Mouse (Mus musculus): ENCODE results near the gene Gltp. TPM values are rescaled to one million over a fixed set of nuclear protein-coding genes. Genes with fewer than 3 reads are reported as not detected.

The Gltp gene
- polyA plus RNA-seq, 1 experiment: 53.8 TPM

GRCm38 (mm10) chr5:114699015-114699414, 8.2 kb upstream of the Gltp start:
- Histone ChIP-seq H3K79me3 (ENCODE audit: low read depth) (no peaks in the 10 kb centered on the region), H3K4me3 (ENCODE audit: insufficient read depth, poor library complexity, severe bottlenecking) (no peak overlapping the region), H3K36me3 (ENCODE audit: control insufficient read depth, insufficient read depth) (no peaks in the 10 kb centered on the region), H3K79me2 (ENCODE audit: control insufficient read depth, insufficient read depth) (no peaks in the 10 kb centered on the region), H3K27me3 (ENCODE audit: control insufficient read depth, insufficient read depth, insufficient read length) (peaks cover 5% of the 10 kb centered on the region), H3ac (ENCODE audit: control insufficient read depth, insufficient read length, low read depth) (no peak overlapping the region)
- TF ChIP-seq FOSL1 (IDR thresholded peaks at IDR 0.05; ENCODE audit: insufficient read depth, low read length, poor library complexity, severe bottlenecking): no peak
- no peak for TF ChIP-seq MAX (IDR thresholded peaks at IDR 0.05)
- no peak for TF ChIP-seq CEBPB (IDR thresholded peaks at IDR 0.05; ENCODE audit: low read depth)
- no peak for TF ChIP-seq USF1 (IDR thresholded peaks at IDR 0.05; ENCODE audit: low read depth)
- no peak for TF ChIP-seq MYOD1 (IDR thresholded peaks at IDR 0.05; ENCODE audit: control insufficient read depth, insufficient read length, low read depth)
- TF ChIP-seq MYOG (IDR thresholded peaks at IDR 0.05; ENCODE audit: control insufficient read depth, extremely low read depth, insufficient read length): no peak
- TF ChIP-seq CTCF (IDR thresholded peaks at IDR 0.05; ENCODE audit: control insufficient read depth, insufficient read depth, insufficient read length): no peak

- H3K79me3 ChIP-seq (ENCODE audit: low read depth): no peaks in the 10 kb centered on the region
- H3K79me2 ChIP-seq (ENCODE audit: control insufficient read depth, insufficient read depth): no peaks in the 10 kb centered on the region
- H3K4me3 ChIP-seq (ENCODE audit: insufficient read depth, poor library complexity, severe bottlenecking): no peak overlapping the region
- TF ChIP-seq USF1 (IDR thresholded peaks at IDR 0.05; ENCODE audit: low read depth): no peak
- no peak for TF ChIP-seq MAX (IDR thresholded peaks at IDR 0.05)
- no peak for TF ChIP-seq MYOD1 (IDR thresholded peaks at IDR 0.05; ENCODE audit: control insufficient read depth, insufficient read length, low read depth)
- no peak for TF ChIP-seq FOSL1 (IDR thresholded peaks at IDR 0.05; ENCODE audit: insufficient read depth, low read length, poor library complexity, severe bottlenecking)
- TF ChIP-seq CEBPB (IDR thresholded peaks at IDR 0.05; ENCODE audit: low read depth): no peak
- no peak for TF ChIP-seq MYOG (IDR thresholded peaks at IDR 0.05; ENCODE audit: control insufficient read depth, extremely low read depth, insufficient read length)
- TF ChIP-seq CTCF (IDR thresholded peaks at IDR 0.05; ENCODE audit: control insufficient read depth, insufficient read depth, insufficient read length): no peak
- H3K27me3 ChIP-seq (ENCODE audit: control insufficient read depth, insufficient read depth, insufficient read length): peaks cover 10% of the 10 kb centered on the region
- no peaks in the 10 kb centered on the region for H3K36me3 ChIP-seq (ENCODE audit: control insufficient read depth, insufficient read depth)
- no peak overlapping the region for H3ac ChIP-seq (ENCODE audit: control insufficient read depth, insufficient read length, low read depth)
These were observed 7.4 kb upstream of the Gltp start for GRCm38 (mm10) chr5:114698044-114698746.

GRCm38 (mm10) chr5:114696939-114697338, 6.2 kb upstream of the Gltp start:
- H3K27me3 ChIP-seq (ENCODE audit: control insufficient read depth, insufficient read depth, insufficient read length): peaks cover 10% of the 10 kb centered on the region
- H3K79me3 ChIP-seq (ENCODE audit: low read depth): no peaks in the 10 kb centered on the region
- no peak overlapping the region for H3ac ChIP-seq (ENCODE audit: control insufficient read depth, insufficient read length, low read depth)
- H3K4me3 ChIP-seq (ENCODE audit: insufficient read depth, poor library complexity, severe bottlenecking): no peak overlapping the region
- no peaks in the 10 kb centered on the region for H3K36me3 ChIP-seq (ENCODE audit: control insufficient read depth, insufficient read depth)
- TF ChIP-seq MYOD1 (IDR thresholded peaks at IDR 0.05; ENCODE audit: control insufficient read depth, insufficient read length, low read depth): no peak
- H3K79me2 ChIP-seq (ENCODE audit: control insufficient read depth, insufficient read depth): no peaks in the 10 kb centered on the region

DNA sequence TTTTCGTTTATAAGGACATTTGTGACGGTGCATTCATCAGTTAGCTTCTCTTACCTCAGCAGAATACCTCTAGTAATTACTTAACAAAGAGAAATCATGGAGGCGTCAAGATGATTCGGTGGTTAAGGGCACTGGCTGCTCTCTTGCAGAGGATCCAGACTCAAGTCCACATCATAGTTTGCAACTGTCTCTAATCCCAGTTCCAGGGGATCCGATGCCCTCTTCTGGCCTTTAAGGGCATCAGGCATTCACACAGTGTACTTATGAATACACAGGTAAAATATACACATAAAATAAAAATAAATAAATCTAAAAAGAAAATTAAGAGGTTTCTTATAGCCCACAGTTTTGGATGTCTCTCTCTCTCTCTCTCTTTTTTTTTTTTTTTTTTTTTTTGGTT, 5.0 kb upstream of the Gltp start:
- H3K79me3 ChIP-seq (ENCODE audit: low read depth): no peaks in the 10 kb centered on the region
- H3ac ChIP-seq (ENCODE audit: control insufficient read depth, insufficient read length, low read depth): no peak overlapping the region
- no peaks in the 10 kb centered on the region for H3K79me2 ChIP-seq (ENCODE audit: control insufficient read depth, insufficient read depth)
- peaks cover 10% of the 10 kb centered on the region for H3K27me3 ChIP-seq (ENCODE audit: control insufficient read depth, insufficient read depth, insufficient read length)
- no peak overlapping the region for H3K4me3 ChIP-seq (ENCODE audit: insufficient read depth, poor library complexity, severe bottlenecking)
- TF ChIP-seq CTCF (IDR thresholded peaks at IDR 0.05; ENCODE audit: control insufficient read depth, insufficient read depth, insufficient read length) (no peak), MYOD1 (IDR thresholded peaks at IDR 0.05; ENCODE audit: control insufficient read depth, insufficient read length, low read depth) (no peak), FOSL1 (IDR thresholded peaks at IDR 0.05; ENCODE audit: insufficient read depth, low read length, poor library complexity, severe bottlenecking) (no peak), MYOG (IDR thresholded peaks at IDR 0.05; ENCODE audit: control insufficient read depth, extremely low read depth, insufficient read length) (no peak), MAX (IDR thresholded peaks at IDR 0.05) (no peak), USF1 (IDR thresholded peaks at IDR 0.05; ENCODE audit: low read depth) (no peak), CEBPB (IDR thresholded peaks at IDR 0.05; ENCODE audit: low read depth) (no peak)
- H3K36me3 ChIP-seq (ENCODE audit: control insufficient read depth, insufficient read depth): no peaks in the 10 kb centered on the region

- peak overlapping the region; percentile 56 for H3K4me3 ChIP-seq (ENCODE audit: insufficient read depth, poor library complexity, severe bottlenecking)
- H3K27me3 ChIP-seq (ENCODE audit: control insufficient read depth, insufficient read depth, insufficient read length): peaks cover 10% of the 10 kb centered on the region
- H3ac ChIP-seq (ENCODE audit: control insufficient read depth, insufficient read length, low read depth): peak overlapping the region; percentile 24
- TF ChIP-seq FOSL1 (IDR thresholded peaks at IDR 0.05; ENCODE audit: insufficient read depth, low read length, poor library complexity, severe bottlenecking): no peak
- no peak for TF ChIP-seq MAX (IDR thresholded peaks at IDR 0.05)
- TF ChIP-seq MYOD1 (IDR thresholded peaks at IDR 0.05; ENCODE audit: control insufficient read depth, insufficient read length, low read depth): no peak
- TF ChIP-seq MYOG (IDR thresholded peaks at IDR 0.05; ENCODE audit: control insufficient read depth, extremely low read depth, insufficient read length): no peak
- no peak for TF ChIP-seq USF1 (IDR thresholded peaks at IDR 0.05; ENCODE audit: low read depth)
- no peak for TF ChIP-seq CTCF (IDR thresholded peaks at IDR 0.05; ENCODE audit: control insufficient read depth, insufficient read depth, insufficient read length)
- TF ChIP-seq CEBPB (IDR thresholded peaks at IDR 0.05; ENCODE audit: low read depth): no peak
- no peaks in the 10 kb centered on the region for H3K36me3 ChIP-seq (ENCODE audit: control insufficient read depth, insufficient read depth)
- H3K79me3 ChIP-seq (ENCODE audit: low read depth): peaks cover 13% of the 10 kb centered on the region
- H3K79me2 ChIP-seq (ENCODE audit: control insufficient read depth, insufficient read depth): peaks cover 54% of the 10 kb centered on the region
These were observed 951 bp downstream of the Gltp start for GRCm38 (mm10) chr5:114689700-114690366.
